Mouse (Mus musculus): ENCODE results near the gene St8sia1. TPM values are rescaled to one million over a fixed set of nuclear protein-coding genes. Genes with fewer than 3 reads are reported as not detected.

The St8sia1 gene
- polyA plus RNA-seq, 1 experiment from 2014 or later: 8.4 TPM

GRCm38 (mm10) chr6:142915464-142915863 is 48.8 kb downstream of the St8sia1 start:
- WGBS: 86% methylated on average over 5 of the region's 5 CpGs
- no peak for DNase-seq
- H3K4me2 ChIP-seq (ENCODE audit: low read length): no peak overlapping the region
- no peak overlapping the region for H3K27ac ChIP-seq (replicated peaks; ENCODE audit: low read depth, low read length)
- no peak overlapping the region for H3K4me3 ChIP-seq (replicated peaks; ENCODE audit: low read depth, low read length)
- 0 out of 2 replicates have a peak, but pooled peaks cover 4% of the 10 kb centered on the region for H3K36me3 ChIP-seq (ENCODE audit: control insufficient read depth, insufficient read depth, low read length)
- no peaks in the 10 kb centered on the region for H3K27me3 ChIP-seq (ENCODE audit: control insufficient read depth, insufficient read depth, low read length)
- no peaks in the 10 kb centered on the region for H3K9me3 ChIP-seq (ENCODE audit: control insufficient read depth, low read length)
- no peak for ATAC-seq (ENCODE audit: low FRiP score, low TSS enrichment)
- H3K9ac ChIP-seq (replicated peaks; ENCODE audit: low read length): no peak overlapping the region
- no peaks in the 10 kb centered on the region for H3K4me1 ChIP-seq (ENCODE audit: control insufficient read depth, insufficient read depth, low read length)

- ATAC-seq (ENCODE audit: low FRiP score, low TSS enrichment) (no peak), DNase-seq (no peak)
- 0 out of 2 replicates have a peak, but pooled peaks cover 4% of the 10 kb centered on the region for H3K36me3 ChIP-seq (ENCODE audit: control insufficient read depth, insufficient read depth, low read length)
- H3K27ac ChIP-seq (replicated peaks; ENCODE audit: low read depth, low read length): no peak overlapping the region
- no peaks in the 10 kb centered on the region for H3K4me1 ChIP-seq (ENCODE audit: control insufficient read depth, insufficient read depth, low read length)
- H3K27me3 ChIP-seq (ENCODE audit: control insufficient read depth, insufficient read depth, low read length): no peaks in the 10 kb centered on the region
- no peak overlapping the region for H3K4me2 ChIP-seq (ENCODE audit: low read length)
- no peak overlapping the region for H3K4me3 ChIP-seq (replicated peaks; ENCODE audit: low read depth, low read length)
- 85% methylated on average over 10 of the region's 10 CpGs for WGBS
- H3K9ac ChIP-seq (replicated peaks; ENCODE audit: low read length): no peak overlapping the region
- no peaks in the 10 kb centered on the region for H3K9me3 ChIP-seq (ENCODE audit: control insufficient read depth, low read length)
Measured at GRCm38 (mm10) chr6:142914676-142915075, 49.6 kb downstream of the St8sia1 start.

- Histone ChIP-seq H3K4me1 (ENCODE audit: control insufficient read depth, insufficient read depth, low read length) (no peaks in the 10 kb centered on the region), H3K9me3 (ENCODE audit: control insufficient read depth, low read length) (no peaks in the 10 kb centered on the region), H3K4me3 (replicated peaks; ENCODE audit: low read depth, low read length) (no peak overlapping the region), H3K9ac (replicated peaks; ENCODE audit: low read length) (no peak overlapping the region), H3K27ac (replicated peaks; ENCODE audit: low read depth, low read length) (no peak overlapping the region), H3K4me2 (ENCODE audit: low read length) (no peak overlapping the region), H3K36me3 (ENCODE audit: control insufficient read depth, insufficient read depth, low read length) (0 out of 2 replicates have a peak, but pooled peaks cover 4% of the 10 kb centered on the region), H3K27me3 (ENCODE audit: control insufficient read depth, insufficient read depth, low read length) (no peaks in the 10 kb centered on the region)
- ATAC-seq (ENCODE audit: low FRiP score, low TSS enrichment) (no peak), DNase-seq (no peak)
- 94% methylated on average over 3 of the region's 3 CpGs for WGBS
Measured at GRCm38 (mm10) chr6:142911263-142911662, 53.0 kb downstream of the St8sia1 start.

- H3K27ac ChIP-seq (replicated peaks; ENCODE audit: low read depth, low read length): no peak overlapping the region
- WGBS: 96% methylated on average over 7 of the region's 7 CpGs
- 0 out of 2 replicates have a peak, but pooled peaks cover 4% of the 10 kb centered on the region for H3K36me3 ChIP-seq (ENCODE audit: control insufficient read depth, insufficient read depth, low read length)
- H3K4me2 ChIP-seq (ENCODE audit: low read length): no peak overlapping the region
- ATAC-seq (ENCODE audit: low FRiP score, low TSS enrichment) (no peak), DNase-seq (no peak)
- no peaks in the 10 kb centered on the region for H3K9me3 ChIP-seq (ENCODE audit: control insufficient read depth, low read length)
- H3K27me3 ChIP-seq (ENCODE audit: control insufficient read depth, insufficient read depth, low read length): no peaks in the 10 kb centered on the region
- H3K4me1 ChIP-seq (ENCODE audit: control insufficient read depth, insufficient read depth, low read length): no peaks in the 10 kb centered on the region
- H3K4me3 ChIP-seq (replicated peaks; ENCODE audit: low read depth, low read length): no peak overlapping the region
- no peak overlapping the region for H3K9ac ChIP-seq (replicated peaks; ENCODE audit: low read length)
Measured at GRCm38 (mm10) chr6:142910721-142911120, 53.5 kb downstream of the St8sia1 start.

GRCm38 (mm10) chr6:142909771-142910105 is 54.5 kb downstream of the St8sia1 start:
- 85% methylated on average over 3 of the region's 3 CpGs for WGBS
- no peak overlapping the region for H3K9ac ChIP-seq (replicated peaks; ENCODE audit: low read length)
- no peak overlapping the region for H3K27ac ChIP-seq (replicated peaks; ENCODE audit: low read depth, low read length)
- no peak overlapping the region for H3K4me2 ChIP-seq (ENCODE audit: low read length)
- no peak overlapping the region for H3K4me3 ChIP-seq (replicated peaks; ENCODE audit: low read depth, low read length)
- H3K36me3 ChIP-seq (ENCODE audit: control insufficient read depth, insufficient read depth, low read length): 0 out of 2 replicates have a peak, but pooled peaks cover 4% of the 10 kb centered on the region
- ATAC-seq (ENCODE audit: low FRiP score, low TSS enrichment) (no peak), DNase-seq (no peak)
- H3K4me1 ChIP-seq (ENCODE audit: control insufficient read depth, insufficient read depth, low read length): no peaks in the 10 kb centered on the region
- no peaks in the 10 kb centered on the region for H3K9me3 ChIP-seq (ENCODE audit: control insufficient read depth, low read length)
- H3K27me3 ChIP-seq (ENCODE audit: control insufficient read depth, insufficient read depth, low read length): no peaks in the 10 kb centered on the region

GRCm38 (mm10) chr6:142908911-142909770 is 55.1 kb downstream of the St8sia1 start:
- Histone ChIP-seq H3K4me2 (ENCODE audit: low read length) (no peak overlapping the region), H3K27me3 (ENCODE audit: control insufficient read depth, insufficient read depth, low read length) (no peaks in the 10 kb centered on the region), H3K27ac (replicated peaks; ENCODE audit: low read depth, low read length) (no peak overlapping the region), H3K4me1 (ENCODE audit: control insufficient read depth, insufficient read depth, low read length) (no peaks in the 10 kb centered on the region), H3K9me3 (ENCODE audit: control insufficient read depth, low read length) (no peaks in the 10 kb centered on the region), H3K36me3 (ENCODE audit: control insufficient read depth, insufficient read depth, low read length) (0 out of 2 replicates have a peak, but pooled peaks cover 4% of the 10 kb centered on the region), H3K9ac (replicated peaks; ENCODE audit: low read length) (no peak overlapping the region), H3K4me3 (replicated peaks; ENCODE audit: low read depth, low read length) (no peak overlapping the region)
- 81% methylated on average over 5 of the region's 5 CpGs for WGBS
- ATAC-seq (ENCODE audit: low FRiP score, low TSS enrichment): no peak
- no peak for DNase-seq

- ATAC-seq (ENCODE audit: low FRiP score, low TSS enrichment) (no peak), DNase-seq (no peak)
- Histone ChIP-seq H3K9me3 (ENCODE audit: control insufficient read depth, low read length) (no peaks in the 10 kb centered on the region), H3K4me2 (ENCODE audit: low read length) (no peak overlapping the region), H3K9ac (replicated peaks; ENCODE audit: low read length) (no peak overlapping the region), H3K4me1 (ENCODE audit: control insufficient read depth, insufficient read depth, low read length) (no peaks in the 10 kb centered on the region), H3K4me3 (replicated peaks; ENCODE audit: low read depth, low read length) (no peak overlapping the region), H3K36me3 (ENCODE audit: control insufficient read depth, insufficient read depth, low read length) (0 out of 2 replicates have a peak, but pooled peaks cover 4% of the 10 kb centered on the region), H3K27ac (replicated peaks; ENCODE audit: low read depth, low read length) (no peak overlapping the region), H3K27me3 (ENCODE audit: control insufficient read depth, insufficient read depth, low read length) (no peaks in the 10 kb centered on the region)
- WGBS: 97% methylated on average over 3 of the region's 3 CpGs
Measured at GRCm38 (mm10) chr6:142908412-142908811, 55.8 kb downstream of the St8sia1 start.

GRCm38 (mm10) chr6:142895371-142895770 is 68.9 kb downstream of the St8sia1 start:
- WGBS: 91% methylated on average over 3 of the region's 3 CpGs
- no peak overlapping the region for H3K27ac ChIP-seq (replicated peaks; ENCODE audit: low read depth, low read length)
- H3K4me3 ChIP-seq (replicated peaks; ENCODE audit: low read depth, low read length): no peak overlapping the region
- no peak overlapping the region for H3K4me2 ChIP-seq (ENCODE audit: low read length)
- DNase-seq: no peak
- H3K4me1 ChIP-seq (ENCODE audit: control insufficient read depth, insufficient read depth, low read length): no peaks in the 10 kb centered on the region
- H3K9ac ChIP-seq (replicated peaks; ENCODE audit: low read length): no peak overlapping the region
- ATAC-seq (ENCODE audit: low FRiP score, low TSS enrichment): no peak
- H3K27me3 ChIP-seq (ENCODE audit: control insufficient read depth, insufficient read depth, low read length): no peaks in the 10 kb centered on the region
- no peaks in the 10 kb centered on the region for H3K36me3 ChIP-seq (ENCODE audit: control insufficient read depth, insufficient read depth, low read length)
- no peaks in the 10 kb centered on the region for H3K9me3 ChIP-seq (ENCODE audit: control insufficient read depth, low read length)

GRCm38 (mm10) chr6:142893716-142894115 is 70.5 kb downstream of the St8sia1 start:
- ATAC-seq (ENCODE audit: low FRiP score, low TSS enrichment): no peak
- no peak overlapping the region for H3K9ac ChIP-seq (replicated peaks; ENCODE audit: low read length)
- H3K27ac ChIP-seq (replicated peaks; ENCODE audit: low read depth, low read length): no peak overlapping the region
- no peaks in the 10 kb centered on the region for H3K36me3 ChIP-seq (ENCODE audit: control insufficient read depth, insufficient read depth, low read length)
- no peaks in the 10 kb centered on the region for H3K4me1 ChIP-seq (ENCODE audit: control insufficient read depth, insufficient read depth, low read length)
- no peaks in the 10 kb centered on the region for H3K27me3 ChIP-seq (ENCODE audit: control insufficient read depth, insufficient read depth, low read length)
- no peak overlapping the region for H3K4me3 ChIP-seq (replicated peaks; ENCODE audit: low read depth, low read length)
- WGBS: 81% methylated on average over 4 of the region's 4 CpGs
- DNase-seq: no peak
- no peaks in the 10 kb centered on the region for H3K9me3 ChIP-seq (ENCODE audit: control insufficient read depth, low read length)
- no peak overlapping the region for H3K4me2 ChIP-seq (ENCODE audit: low read length)

Measured in midbrain, embryonic 14.5 days (tissue).